Mouse (Mus musculus): ENCODE results near the gene Tns3.
"Not testable (repeated sequence)": the region's sequence is repeated elsewhere in the genome, so short reads cannot be mapped to it uniquely, and the experiment has no call there.

The Tns3 gene

DNA sequence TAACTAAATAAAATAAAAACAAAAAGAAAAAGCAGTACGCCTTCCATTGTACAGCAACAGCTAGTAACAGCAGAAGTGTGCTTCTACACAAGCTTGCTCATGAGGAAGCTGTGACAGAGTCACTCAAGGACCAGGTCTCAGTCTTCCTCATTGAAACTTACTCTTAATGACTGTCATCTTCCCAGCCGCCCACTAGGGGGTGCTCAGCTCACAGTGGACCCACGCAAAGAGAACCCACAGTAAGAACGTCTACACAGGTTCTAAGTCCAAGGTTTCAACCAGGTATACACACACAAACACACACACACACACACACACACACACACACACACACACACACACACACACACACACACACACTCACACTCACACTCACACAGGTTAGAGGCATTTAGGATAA is 129.4 kb downstream of the Tns3 start:
- peak in 1 of 2 experiments; percentile 12 for DNase-seq (ENCODE audit: low read depth in 2 of 2, low spot score in 2 of 2)

- DNase-seq (ENCODE audit: low read depth in 2 of 2, low spot score in 2 of 2): not testable (repeated sequence)
Measured at GRCm38 (mm10) chr11:8532771-8533170, 131.6 kb downstream of the Tns3 start.

DNA sequence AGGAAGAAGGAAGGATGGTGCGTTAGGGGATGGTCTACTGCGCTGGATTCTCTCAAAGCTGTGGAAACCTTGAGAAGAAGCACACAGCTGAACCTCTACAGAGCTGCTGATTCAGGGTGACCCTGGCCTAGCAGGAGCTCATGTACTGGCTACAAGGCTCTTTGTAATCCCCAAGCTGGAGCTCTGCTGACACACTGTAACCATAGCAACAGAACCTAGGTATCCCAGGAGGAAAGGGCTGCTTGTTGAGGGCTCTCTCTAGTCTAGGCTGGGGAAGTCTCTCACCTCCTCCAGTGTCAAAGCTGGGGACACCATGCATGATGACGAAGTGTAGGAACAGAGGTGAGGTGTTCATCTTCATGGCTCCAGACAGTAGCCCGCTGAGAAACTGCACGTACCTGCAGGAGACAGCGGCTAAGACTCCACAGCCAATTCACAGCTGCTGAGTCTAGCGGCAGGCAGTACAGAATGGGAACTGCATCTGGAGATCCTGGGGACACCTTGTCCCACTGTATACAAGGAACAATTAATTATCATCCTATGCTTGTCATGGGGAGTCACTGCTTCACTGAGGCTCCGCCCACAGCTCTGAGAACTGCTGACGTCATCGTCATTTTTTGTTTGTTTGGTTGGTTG is 132.1 kb downstream of the Tns3 start:
- no peak for DNase-seq (ENCODE audit: low read depth in 2 of 2, low spot score in 2 of 2)

DNA sequence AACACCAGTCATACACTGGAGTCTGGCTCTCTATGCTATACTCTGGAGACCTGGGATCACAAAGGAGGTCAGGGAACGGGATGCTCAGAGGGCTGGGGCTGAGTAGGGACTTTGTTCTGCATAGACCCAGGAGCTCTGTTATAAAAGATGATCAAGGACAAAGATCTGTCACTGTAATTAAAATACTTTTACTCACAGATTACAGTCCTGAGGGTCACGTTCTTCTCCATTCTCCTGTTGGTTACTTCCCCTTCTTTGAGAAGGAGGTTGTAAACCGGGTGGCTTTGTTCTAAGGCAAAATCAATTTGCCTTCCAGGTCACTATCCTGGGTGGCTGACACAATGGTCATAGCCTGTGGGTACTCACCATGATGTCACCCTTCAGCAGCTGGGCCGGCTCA is 133.8 kb downstream of the Tns3 start:
- DNase-seq (ENCODE audit: low read depth in 2 of 2, low spot score in 2 of 2): no peak

GRCm38 (mm10) chr11:8530036-8530435 is 134.3 kb downstream of the Tns3 start:
- DNase-seq (ENCODE audit: low read depth in 2 of 2, low spot score in 2 of 2): no peak

DNA sequence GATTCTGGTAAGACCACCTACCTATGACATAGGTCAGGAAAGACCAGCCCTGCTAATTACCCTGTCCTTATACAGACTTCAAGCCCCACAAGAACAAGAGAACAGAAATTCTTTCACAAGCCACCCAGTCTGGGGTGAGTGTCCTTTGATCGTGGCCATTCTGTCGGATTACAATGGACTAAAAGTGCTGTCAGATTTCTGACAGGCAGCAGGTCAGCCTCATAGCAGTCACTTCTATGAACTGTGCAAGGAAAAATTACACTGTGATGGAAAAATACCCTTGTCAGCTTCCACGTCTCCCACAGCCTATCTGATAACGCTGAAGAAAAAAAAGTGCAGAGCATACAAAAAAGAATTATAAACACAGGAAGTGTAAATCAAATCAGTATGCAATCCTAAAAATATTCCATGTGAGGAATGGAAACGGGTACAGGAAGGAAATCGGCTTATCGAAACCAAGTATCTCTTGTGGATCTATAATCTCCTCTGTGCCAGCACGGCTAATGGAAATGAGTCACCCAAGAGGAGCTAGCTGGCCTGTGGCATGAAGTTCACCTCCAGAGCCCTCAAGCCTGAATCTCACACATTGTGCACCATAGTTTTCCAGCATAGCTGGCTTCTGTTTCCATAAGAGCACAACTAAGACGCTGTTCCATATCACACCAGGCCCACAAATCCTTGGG is 138.7 kb downstream of the Tns3 start:
- DNase-seq (ENCODE audit: low read depth in 2 of 2, low spot score in 2 of 2): no peak

DNA sequence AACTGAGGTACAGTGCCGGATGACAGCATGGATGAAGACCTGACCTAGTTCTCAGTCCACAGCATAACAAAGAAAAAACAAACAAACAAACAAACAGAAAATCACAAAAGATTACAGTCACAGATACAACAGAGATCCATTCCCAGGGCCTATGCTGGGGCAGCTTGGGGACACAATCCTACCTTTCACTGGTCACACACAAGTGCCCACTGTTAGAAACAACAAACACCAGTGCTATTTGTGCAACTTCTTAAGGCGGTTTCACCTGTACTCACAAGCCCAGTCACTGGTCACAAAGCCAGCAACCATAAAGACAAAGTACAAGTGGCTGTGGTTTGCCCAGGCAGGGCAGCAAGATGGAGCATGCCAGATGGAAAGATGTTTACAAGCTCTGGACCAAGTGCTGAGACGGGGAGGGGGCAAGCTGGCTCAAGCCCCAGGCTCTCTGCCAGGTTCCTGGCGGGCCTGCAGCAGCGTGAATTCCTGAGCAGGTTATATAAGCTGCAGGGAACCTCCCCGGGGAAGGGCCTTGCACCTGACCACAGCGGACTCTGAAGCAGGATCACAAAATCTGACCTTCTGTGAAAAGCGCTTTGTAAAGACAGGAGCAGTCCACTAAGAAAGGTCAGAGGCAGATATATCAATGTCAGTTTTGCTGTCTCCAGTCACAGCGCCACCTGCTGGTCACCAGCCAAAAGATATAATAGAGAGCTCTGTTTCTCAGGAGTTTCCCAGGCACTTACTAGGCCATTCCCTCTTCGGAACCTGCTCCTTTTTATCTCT is 140.8 kb downstream of the Tns3 start:
- DNase-seq (ENCODE audit: low read depth in 2 of 2, low spot score in 2 of 2): peak in 1 of 2 experiments; percentile 10

GRCm38 (mm10) chr11:8513359-8514253 is 150.7 kb downstream of the Tns3 start:
- no peak for DNase-seq (ENCODE audit: low read depth in 2 of 2, low spot score in 2 of 2)

GRCm38 (mm10) chr11:8510294-8510693 is 154.0 kb downstream of the Tns3 start:
- no peak for DNase-seq (ENCODE audit: low read depth in 2 of 2, low spot score in 2 of 2)

DNA sequence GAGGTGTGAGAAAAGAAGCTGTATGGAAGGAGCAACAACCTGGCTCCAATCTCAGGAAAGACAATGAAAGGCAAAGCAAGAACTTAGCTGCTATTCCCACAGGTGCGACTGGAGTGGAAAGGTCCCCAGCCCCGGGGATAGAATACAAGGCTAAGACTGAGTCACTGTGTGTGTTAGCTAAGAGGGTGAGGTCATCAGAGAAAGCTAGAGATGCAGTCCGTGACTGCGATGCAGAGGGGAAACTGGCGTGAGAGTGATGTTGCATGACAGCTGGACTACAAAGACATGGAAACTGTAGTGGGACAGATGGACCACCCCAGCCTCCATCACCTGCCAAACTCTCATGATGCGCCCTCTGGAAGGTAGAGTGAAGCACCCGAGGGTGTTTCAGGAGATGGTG is 154.7 kb downstream of the Tns3 start:
- DNase-seq (ENCODE audit: low read depth in 2 of 2, low spot score in 2 of 2): no peak

GRCm38 (mm10) chr11:8503735-8504134 is 160.6 kb downstream of the Tns3 start:
- DNase-seq (ENCODE audit: low read depth in 2 of 2, low spot score in 2 of 2): no peak

GRCm38 (mm10) chr11:8500855-8501254 is 163.5 kb downstream of the Tns3 start:
- DNase-seq (ENCODE audit: low read depth in 2 of 2, low spot score in 2 of 2): no peak

GRCm38 (mm10) chr11:8497136-8497535 is 167.2 kb downstream of the Tns3 start:
- DNase-seq (ENCODE audit: low read depth in 2 of 2, low spot score in 2 of 2): no peak

- DNase-seq (ENCODE audit: low read depth in 2 of 2, low spot score in 2 of 2): no peak
Measured at GRCm38 (mm10) chr11:8496686-8497085, 167.6 kb downstream of the Tns3 start.

DNA sequence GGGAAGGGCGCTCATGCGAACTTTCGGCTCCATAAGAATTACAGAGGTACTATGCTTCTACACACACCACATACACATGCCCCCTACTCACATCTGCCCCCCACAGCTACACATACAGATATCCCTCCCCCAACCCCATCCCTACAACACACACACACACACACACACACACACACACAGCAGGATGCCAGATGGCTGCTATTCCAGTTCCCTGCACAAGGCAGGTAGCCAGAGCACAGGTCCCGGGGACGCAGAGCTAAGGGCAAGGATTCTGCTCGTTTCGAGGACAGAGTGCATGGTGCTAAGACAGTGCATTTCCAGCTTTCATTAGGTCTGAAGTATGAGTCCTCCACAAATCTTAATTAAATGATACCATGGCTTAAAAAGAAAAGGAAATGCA is 168.5 kb downstream of the Tns3 start:
- no peak for DNase-seq (ENCODE audit: low read depth in 2 of 2, low spot score in 2 of 2)

DNA sequence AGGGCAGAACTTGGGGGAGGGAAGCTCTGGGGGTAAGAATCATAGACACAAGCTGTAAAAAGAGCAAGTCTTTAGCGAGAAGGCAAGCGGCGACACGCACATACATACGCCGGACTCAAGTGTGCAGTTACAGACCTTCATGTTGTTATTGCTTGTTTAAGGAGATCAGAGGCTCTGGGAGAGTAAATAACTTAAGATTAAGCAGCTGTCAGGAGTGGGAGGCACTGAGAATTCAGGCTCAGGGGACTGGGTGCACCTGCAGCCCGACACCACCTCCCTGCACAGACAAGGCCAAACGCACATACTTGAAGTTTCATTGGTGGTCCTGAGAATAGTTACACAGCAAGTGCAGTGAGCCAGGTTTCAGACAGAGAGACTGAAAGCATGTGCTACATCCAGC is 169.3 kb downstream of the Tns3 start:
- DNase-seq (ENCODE audit: low read depth in 2 of 2, low spot score in 2 of 2): no peak

GRCm38 (mm10) chr11:8493931-8494490 is 170.3 kb downstream of the Tns3 start:
- no peak for DNase-seq (ENCODE audit: low read depth in 2 of 2, low spot score in 2 of 2)

- no peak for DNase-seq (ENCODE audit: low read depth in 2 of 2, low spot score in 2 of 2)
Measured at GRCm38 (mm10) chr11:8492332-8492731, 172.0 kb downstream of the Tns3 start.

DNA sequence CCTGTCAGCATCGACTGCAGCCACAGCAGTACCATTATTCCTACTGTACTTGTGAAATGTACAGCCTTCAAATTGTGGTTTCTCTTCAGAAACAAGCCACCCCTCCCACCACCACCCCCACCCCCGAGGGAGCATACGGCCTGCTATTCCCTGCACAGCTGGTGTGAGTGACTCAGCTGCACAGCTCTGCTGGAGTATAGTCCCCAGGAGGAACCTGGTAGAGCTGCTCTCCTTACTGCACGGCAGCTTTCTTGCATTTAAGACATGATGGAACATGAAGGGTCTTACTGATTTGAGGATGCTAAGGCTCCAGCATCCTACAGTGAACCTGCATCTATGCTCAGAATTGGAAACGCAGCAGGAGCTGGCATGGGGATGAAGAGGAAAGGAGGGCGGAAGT is 176.1 kb downstream of the Tns3 start:
- no peak for DNase-seq (ENCODE audit: low read depth in 2 of 2, low spot score in 2 of 2)

GRCm38 (mm10) chr11:8486552-8486951 is 177.8 kb downstream of the Tns3 start:
- DNase-seq (ENCODE audit: low read depth in 2 of 2, low spot score in 2 of 2): no peak

DNA sequence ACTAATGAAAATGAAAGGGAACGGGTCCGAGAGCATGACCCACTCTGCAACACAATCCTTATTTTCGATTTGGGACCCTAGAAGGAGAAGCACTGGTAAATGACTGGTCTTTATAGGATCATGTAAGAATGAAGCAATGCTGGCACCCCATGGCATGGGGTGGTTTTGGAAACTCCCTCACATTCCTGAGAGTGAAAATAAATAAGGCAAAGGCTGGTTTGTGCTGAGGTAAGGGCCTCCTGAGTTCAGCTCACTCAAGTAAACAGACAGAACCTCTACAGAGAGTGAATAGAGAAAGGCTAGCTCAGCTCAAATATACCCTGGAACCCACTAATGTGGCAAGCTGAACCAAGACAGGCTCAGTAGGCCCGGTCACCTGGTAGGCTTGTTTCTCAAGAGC is 179.8 kb downstream of the Tns3 start:
- DNase-seq (ENCODE audit: low read depth in 2 of 2, low spot score in 2 of 2): no peak

Measured in CD8-positive naive resting alpha-beta T cell, adult 2 months (primary cell).